Mouse (Mus musculus): ENCODE data around the gene Aire. TPM values are rescaled to one million over a fixed set of nuclear protein-coding genes. Genes with fewer than 3 reads are reported as not detected.

Aire gene
- polyA plus RNA-seq, 1 experiment from 2014 or later = not detected

GRCm38 (mm10) chr10:78084073-78084472 lies 40.7 kb upstream of the Aire start:
- DNase-seq (ENCODE audit: low spot score) (no peak), ATAC-seq (ENCODE audit: low read depth) (no peak)
- Histone ChIP-seq H3K4me3 (ENCODE audit: low read depth, low read length) (no peak overlapping the region), H3K4me2 (ENCODE audit: low read depth, low read length) (no peak overlapping the region), H3K36me3 (ENCODE audit: control insufficient read depth, insufficient read depth, low read length) (no peaks in the 10 kb centered on the region), H3K9ac (ENCODE audit: low read depth, low read length) (no peak overlapping the region), H3K4me1 (ENCODE audit: control insufficient read depth, insufficient read depth, low read length) (no peaks in the 10 kb centered on the region; the same call in 1 of the 2 replicates), H3K27me3 (replicated peaks; ENCODE audit: control insufficient read depth, insufficient read depth, low read length) (no peaks in the 10 kb centered on the region), H3K27ac (replicated peaks; ENCODE audit: low read depth, low read length) (no peak overlapping the region), H3K9me3 (ENCODE audit: control insufficient read depth, low read length) (no peaks in the 10 kb centered on the region)
- WGBS = 61% methylated on average over 1 of the region's 1 CpGs

- H3K9ac ChIP-seq (ENCODE audit: low read depth, low read length) = no peak overlapping the region
- H3K4me2 ChIP-seq (ENCODE audit: low read depth, low read length) = no peak overlapping the region
- no peak overlapping the region for H3K27ac ChIP-seq (replicated peaks; ENCODE audit: low read depth, low read length)
- DNase-seq (ENCODE audit: low spot score) (no peak), ATAC-seq (ENCODE audit: low read depth) (no peak)
- no peak overlapping the region for H3K4me3 ChIP-seq (ENCODE audit: low read depth, low read length)
- no peaks in the 10 kb centered on the region for H3K36me3 ChIP-seq (ENCODE audit: control insufficient read depth, insufficient read depth, low read length)
- H3K4me1 ChIP-seq (ENCODE audit: control insufficient read depth, insufficient read depth, low read length) = no peaks in the 10 kb centered on the region; the same call in 1 of the 2 replicates
- H3K9me3 ChIP-seq (ENCODE audit: control insufficient read depth, low read length) = no peaks in the 10 kb centered on the region
- H3K27me3 ChIP-seq (replicated peaks; ENCODE audit: control insufficient read depth, insufficient read depth, low read length) = no peaks in the 10 kb centered on the region
- 66% methylated on average over 4 of the region's 4 CpGs for WGBS
Observed at GRCm38 (mm10) chr10:78079955-78080591, 36.7 kb upstream of the Aire start.

DNA sequence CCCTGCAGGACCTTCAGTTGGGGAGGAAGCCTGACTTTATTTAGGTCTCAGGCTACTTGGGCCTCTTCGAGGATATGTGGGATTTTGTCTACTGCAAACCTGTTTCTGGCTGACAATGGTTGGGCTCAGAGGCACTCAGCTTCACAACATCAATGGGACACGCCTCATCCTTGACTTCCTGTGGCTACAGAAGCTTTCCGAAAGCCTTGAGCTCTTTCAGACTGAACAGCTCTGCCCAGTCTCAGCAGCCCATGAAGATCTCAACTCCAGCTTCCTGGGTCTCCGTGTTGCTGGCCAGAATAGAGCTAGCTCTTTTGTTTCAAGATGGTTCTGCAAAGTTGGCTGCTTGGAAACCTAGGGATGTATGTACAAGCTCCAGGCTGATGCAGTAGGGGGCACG lies 34.9 kb upstream of the Aire start:
- Histone ChIP-seq H3K9ac (ENCODE audit: low read depth, low read length) (no peak overlapping the region), H3K4me3 (ENCODE audit: low read depth, low read length) (no peak overlapping the region), H3K4me2 (ENCODE audit: low read depth, low read length) (no peak overlapping the region), H3K27ac (replicated peaks; ENCODE audit: low read depth, low read length) (no peak overlapping the region), H3K27me3 (replicated peaks; ENCODE audit: control insufficient read depth, insufficient read depth, low read length) (no peaks in the 10 kb centered on the region), H3K9me3 (ENCODE audit: control insufficient read depth, low read length) (no peaks in the 10 kb centered on the region), H3K4me1 (ENCODE audit: control insufficient read depth, insufficient read depth, low read length) (no peaks in the 10 kb centered on the region; the same call in 1 of the 2 replicates), H3K36me3 (ENCODE audit: control insufficient read depth, insufficient read depth, low read length) (no peaks in the 10 kb centered on the region)
- WGBS = 77% methylated on average over 5 of the region's 5 CpGs
- ATAC-seq (ENCODE audit: low read depth) (no peak), DNase-seq (ENCODE audit: low spot score) (no peak)

GRCm38 (mm10) chr10:78077862-78078261 lies 34.5 kb upstream of the Aire start:
- Histone ChIP-seq H3K9ac (ENCODE audit: low read depth, low read length) (no peak overlapping the region), H3K9me3 (ENCODE audit: control insufficient read depth, low read length) (no peaks in the 10 kb centered on the region), H3K4me2 (ENCODE audit: low read depth, low read length) (no peak overlapping the region), H3K4me3 (ENCODE audit: low read depth, low read length) (no peak overlapping the region), H3K27me3 (replicated peaks; ENCODE audit: control insufficient read depth, insufficient read depth, low read length) (no peaks in the 10 kb centered on the region), H3K27ac (replicated peaks; ENCODE audit: low read depth, low read length) (no peak overlapping the region), H3K36me3 (ENCODE audit: control insufficient read depth, insufficient read depth, low read length) (no peaks in the 10 kb centered on the region), H3K4me1 (ENCODE audit: control insufficient read depth, insufficient read depth, low read length) (no peaks in the 10 kb centered on the region; the same call in 1 of the 2 replicates)
- WGBS = 67% methylated on average over 9 of the region's 9 CpGs
- ATAC-seq (ENCODE audit: low read depth) = no peak
- DNase-seq (ENCODE audit: low spot score) = no peak

GRCm38 (mm10) chr10:78074977-78075376 lies 31.6 kb upstream of the Aire start:
- Histone ChIP-seq H3K4me2 (ENCODE audit: low read depth, low read length) (no peak overlapping the region), H3K9me3 (ENCODE audit: control insufficient read depth, low read length) (no peaks in the 10 kb centered on the region), H3K27ac (replicated peaks; ENCODE audit: low read depth, low read length) (no peak overlapping the region), H3K36me3 (ENCODE audit: control insufficient read depth, insufficient read depth, low read length) (no peaks in the 10 kb centered on the region), H3K4me1 (ENCODE audit: control insufficient read depth, insufficient read depth, low read length) (0 out of 2 replicates have a peak, but pooled peaks cover 1% of the 10 kb centered on the region), H3K27me3 (replicated peaks; ENCODE audit: control insufficient read depth, insufficient read depth, low read length) (no peaks in the 10 kb centered on the region), H3K4me3 (ENCODE audit: low read depth, low read length) (no peak overlapping the region), H3K9ac (ENCODE audit: low read depth, low read length) (no peak overlapping the region)
- 75% methylated on average over 11 of the region's 11 CpGs for WGBS
- ATAC-seq (ENCODE audit: low read depth) (no peak), DNase-seq (ENCODE audit: low spot score) (no peak)

DNA sequence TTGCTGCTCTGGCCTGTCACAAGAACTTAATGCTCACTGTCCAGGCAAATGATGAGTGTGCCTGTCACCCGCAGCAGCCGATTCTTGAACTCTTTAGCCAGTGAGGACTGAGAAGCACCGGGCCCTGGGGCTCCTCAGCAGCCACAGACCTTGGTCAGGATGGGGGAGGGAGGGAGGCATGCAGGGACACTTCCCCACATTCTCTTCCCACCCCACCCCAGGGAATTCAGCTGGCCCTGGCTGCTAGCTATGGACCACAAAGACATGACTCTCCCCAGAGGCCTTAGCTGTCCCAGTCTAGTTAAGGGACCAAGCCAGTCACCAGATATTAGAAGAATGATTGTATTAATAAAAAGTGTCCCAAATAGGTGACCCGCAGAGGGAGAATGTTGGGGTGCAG lies 30.7 kb upstream of the Aire start:
- Histone ChIP-seq H3K9me3 (ENCODE audit: control insufficient read depth, low read length) (no peaks in the 10 kb centered on the region), H3K27ac (replicated peaks; ENCODE audit: low read depth, low read length) (no peak overlapping the region), H3K27me3 (replicated peaks; ENCODE audit: control insufficient read depth, insufficient read depth, low read length) (peaks cover 6% of the 10 kb centered on the region; the same call in 1 of the 2 replicates), H3K4me2 (ENCODE audit: low read depth, low read length) (no peak overlapping the region), H3K4me3 (ENCODE audit: low read depth, low read length) (no peak overlapping the region), H3K36me3 (ENCODE audit: control insufficient read depth, insufficient read depth, low read length) (no peaks in the 10 kb centered on the region), H3K4me1 (ENCODE audit: control insufficient read depth, insufficient read depth, low read length) (0 out of 2 replicates have a peak, but pooled peaks cover 4% of the 10 kb centered on the region), H3K9ac (ENCODE audit: low read depth, low read length) (no peak overlapping the region)
- DNase-seq (ENCODE audit: low spot score) = no peak
- ATAC-seq (ENCODE audit: low read depth) = no peak
- WGBS = 82% methylated on average over 4 of the region's 4 CpGs

- Histone ChIP-seq H3K4me3 (ENCODE audit: low read depth, low read length) (peak within 1 kb of the TSS; percentile 61), H3K27me3 (replicated peaks; ENCODE audit: control insufficient read depth, insufficient read depth, low read length) (peaks cover 10% of the 10 kb centered on the region), H3K27ac (replicated peaks; ENCODE audit: low read depth, low read length) (no peak within 1 kb of the TSS), H3K36me3 (ENCODE audit: control insufficient read depth, insufficient read depth, low read length) (no peaks in the 10 kb centered on the region), H3K4me1 (ENCODE audit: control insufficient read depth, insufficient read depth, low read length) (0 out of 2 replicates have a peak, but pooled peaks cover 4% of the 10 kb centered on the region), H3K9me3 (ENCODE audit: control insufficient read depth, low read length) (no peaks in the 10 kb centered on the region), H3K4me2 (ENCODE audit: low read depth, low read length) (peak within 1 kb of the TSS; percentile 98), H3K9ac (ENCODE audit: low read depth, low read length) (peak within 1 kb of the TSS; percentile 74)
- ATAC-seq (ENCODE audit: low read depth) (peak; percentile 96), DNase-seq (ENCODE audit: low spot score) (peak; percentile 85)
- WGBS = under 1% methylated on average over 42 of the region's 66 CpGs
Observed at GRCm38 (mm10) chr10:78069101-78070011, 25.9 kb upstream of the Aire start, which contains the start of gene Icosl. TSS of gene Icosl (plus strand) at chr10:78069302.

GRCm38 (mm10) chr10:78068541-78068940 lies 25.1 kb upstream of the Aire start:
- 27% methylated on average over 11 of the region's 11 CpGs for WGBS
- peak overlapping the region; percentile 61 for H3K4me3 ChIP-seq (ENCODE audit: low read depth, low read length)
- no peak overlapping the region for H3K27ac ChIP-seq (replicated peaks; ENCODE audit: low read depth, low read length)
- ATAC-seq (ENCODE audit: low read depth) = no peak
- no peaks in the 10 kb centered on the region for H3K9me3 ChIP-seq (ENCODE audit: control insufficient read depth, low read length)
- peaks cover 10% of the 10 kb centered on the region for H3K27me3 ChIP-seq (replicated peaks; ENCODE audit: control insufficient read depth, insufficient read depth, low read length)
- H3K4me1 ChIP-seq (ENCODE audit: control insufficient read depth, insufficient read depth, low read length) = 0 out of 2 replicates have a peak, but pooled peaks cover 4% of the 10 kb centered on the region
- H3K4me2 ChIP-seq (ENCODE audit: low read depth, low read length) = peak overlapping the region; percentile 98
- H3K9ac ChIP-seq (ENCODE audit: low read depth, low read length) = peak overlapping the region; percentile 74; the same call in 1 of the 2 replicates
- no peaks in the 10 kb centered on the region for H3K36me3 ChIP-seq (ENCODE audit: control insufficient read depth, insufficient read depth, low read length)
- DNase-seq (ENCODE audit: low spot score) = no peak

Measured in embryonic facial prominence, embryonic 14.5 days (tissue).